Mouse (Mus musculus): ENCODE measurements around the gene Ednra.

DNA sequence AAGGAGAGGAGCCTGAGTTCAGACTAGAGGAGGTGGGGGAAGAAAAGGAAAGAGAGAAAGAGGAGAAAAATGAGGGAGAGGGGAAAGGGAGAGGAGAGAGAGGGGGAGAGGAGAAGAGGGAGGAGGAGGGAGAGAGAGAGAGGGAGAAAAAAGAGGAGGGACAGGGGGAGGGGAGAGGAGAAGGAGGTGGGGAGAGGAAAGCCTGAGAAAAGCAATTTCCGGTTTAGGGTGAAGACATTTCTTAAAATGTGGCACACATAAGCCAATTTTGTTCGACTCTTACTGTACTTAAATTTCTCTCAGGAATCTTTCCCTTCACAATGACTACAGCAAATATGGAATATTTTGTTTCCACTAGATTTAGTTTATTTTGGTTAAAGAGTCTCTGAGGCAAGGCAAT lies 5.3 kb downstream of the Ednra start:
- TF ChIP-seq CTCF (IDR thresholded peaks at IDR 0.05; ENCODE audit: control insufficient read depth, insufficient read depth, insufficient replicate concordance, low read depth, low read length): no peak
- no peak for TF ChIP-seq POLR2A (IDR thresholded peaks at IDR 0.05; ENCODE audit: control insufficient read depth, low read depth, low read length)

Data from testis, adult 2 months (tissue).